Mouse (Mus musculus) megakaryocyte, embryonic 14.5 days (primary cell): Measurements from ENCODE around the gene Pkmyt1.

Experiments
- FLI1 ChIP-seq: IDR thresholded peaks from 2 replicates; pipeline ENCODE4 v1.6.1; 2012; ENCODE audit warnings: low read length, inconsistent platforms, mixed read lengths
- GATA1 ChIP-seq: IDR thresholded peaks from 3 replicates; pipeline ENCODE4 v1.6.1; 2012; ENCODE audit warnings: mixed read lengths, low read length, inconsistent platforms, borderline replicate concordance

GRCm38 (mm10) chr17:23742941-23743340 is 16.8 kb downstream of the Pkmyt1 start:
- TF ChIP-seq GATA1 (no peak), FLI1 (no peak)
